Mouse (Mus musculus): ENCODE results near the gene Kntc1.
A peak's percentile ranks its signal among the peaks of the same experiment; 100 is the strongest.

Gene Kntc1

GRCm38 (mm10) chr5:123809156-123809555 lies 59.6 kb downstream of the Kntc1 start:
- DNase-seq, result no peak

DNA sequence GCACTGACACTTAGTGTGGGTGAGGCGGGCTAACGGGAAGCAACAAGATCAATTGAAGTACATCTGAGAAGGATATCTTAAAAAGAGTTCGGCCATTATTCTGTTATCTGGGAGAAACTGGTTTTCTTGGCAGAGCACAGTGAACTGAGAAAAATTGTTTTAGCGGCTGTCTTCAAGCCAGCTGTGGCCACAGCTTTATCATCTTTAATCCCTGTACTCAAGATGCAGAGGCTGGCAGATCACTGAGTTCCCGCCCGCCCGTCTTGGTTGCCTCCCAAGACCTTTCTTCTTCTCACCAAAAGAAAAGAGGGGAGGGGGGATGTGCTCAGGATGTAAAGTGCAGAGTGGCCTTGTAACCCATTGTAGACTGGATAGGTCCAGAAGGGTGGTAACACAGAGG lies 67.4 kb downstream of the Kntc1 start:
- DNase-seq, result no peak

DNA sequence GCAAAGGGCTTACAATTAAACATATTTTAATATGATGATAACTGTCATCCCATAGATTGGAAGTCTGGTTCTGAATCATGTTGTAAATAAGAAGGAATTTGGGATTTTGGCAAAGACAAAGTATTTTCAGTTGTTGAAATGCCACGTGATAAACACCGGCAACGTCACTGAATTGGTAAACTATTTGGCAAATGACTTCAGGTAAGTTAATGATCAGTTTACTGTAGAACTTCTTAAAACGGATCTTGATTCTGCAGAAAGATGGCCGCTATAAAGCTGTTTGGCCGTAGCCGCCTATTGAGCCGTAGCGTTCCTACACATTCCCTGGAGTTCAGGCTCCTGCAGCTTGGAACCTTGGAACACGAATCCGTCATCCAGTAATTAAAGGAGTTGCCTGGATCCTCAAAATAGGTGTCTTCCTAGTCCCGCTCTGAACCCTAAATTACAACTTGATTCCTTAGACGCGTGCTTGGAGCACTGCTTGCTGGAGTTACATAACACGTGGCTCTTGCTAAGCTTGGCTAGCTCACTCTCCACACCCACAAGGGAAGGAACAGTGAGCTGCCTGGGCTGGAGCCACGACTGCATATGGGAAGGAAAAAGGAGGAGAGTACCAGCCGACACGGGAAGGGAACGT lies 69.5 kb downstream of the Kntc1 start:
- no peak for DNase-seq

DNA sequence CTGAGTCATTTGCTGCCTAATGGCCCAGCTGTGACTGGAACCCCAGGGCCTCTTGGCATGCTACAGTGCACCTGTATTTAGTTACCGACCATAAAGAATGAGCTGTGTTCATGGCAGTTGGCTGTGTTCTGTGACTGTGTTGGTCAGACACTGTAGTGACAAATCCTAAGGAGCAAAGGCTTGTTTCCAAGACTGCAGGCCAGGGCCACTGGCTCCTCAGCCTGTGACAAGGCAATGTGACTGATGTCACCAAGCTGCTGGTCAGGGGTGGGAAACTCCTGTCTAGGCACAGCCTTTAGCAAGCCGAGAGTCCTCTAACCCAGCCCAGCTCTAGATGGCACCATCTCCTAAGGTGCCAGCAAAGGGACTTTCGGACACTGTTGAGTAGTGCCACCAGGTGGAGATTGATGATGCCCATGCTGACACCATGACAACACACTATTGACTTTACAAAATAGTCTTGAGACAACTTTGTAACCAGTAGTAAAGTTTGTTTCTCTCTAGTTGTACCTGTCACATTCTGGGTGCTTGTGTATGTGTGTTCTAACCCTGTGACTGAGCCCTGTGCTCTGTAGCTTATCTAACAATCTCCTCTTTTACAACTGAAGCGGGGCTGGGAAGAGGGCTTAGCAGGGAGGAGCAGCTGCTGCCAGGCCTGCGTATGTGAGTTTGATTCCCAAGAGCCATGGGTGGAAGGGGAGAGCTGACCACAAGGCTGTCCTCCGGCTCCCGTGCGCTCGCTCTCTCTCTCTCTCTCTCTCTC lies 71.2 kb downstream of the Kntc1 start:
- no peak for DNase-seq

DNA sequence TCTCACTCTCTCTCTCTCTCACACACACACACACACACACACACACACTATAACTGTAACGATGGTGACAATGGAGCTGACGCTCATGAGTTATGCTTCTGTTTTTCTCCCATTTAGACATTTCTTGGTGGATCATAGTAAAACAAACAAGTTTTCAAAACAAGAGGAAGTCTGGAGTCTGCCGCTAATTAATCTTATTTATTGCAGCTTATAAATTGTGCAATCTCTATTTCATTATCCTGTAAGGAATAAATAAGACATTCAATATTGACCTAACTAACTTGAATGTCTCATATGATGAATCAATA lies 71.7 kb downstream of the Kntc1 start:
- no peak for DNase-seq

DNA sequence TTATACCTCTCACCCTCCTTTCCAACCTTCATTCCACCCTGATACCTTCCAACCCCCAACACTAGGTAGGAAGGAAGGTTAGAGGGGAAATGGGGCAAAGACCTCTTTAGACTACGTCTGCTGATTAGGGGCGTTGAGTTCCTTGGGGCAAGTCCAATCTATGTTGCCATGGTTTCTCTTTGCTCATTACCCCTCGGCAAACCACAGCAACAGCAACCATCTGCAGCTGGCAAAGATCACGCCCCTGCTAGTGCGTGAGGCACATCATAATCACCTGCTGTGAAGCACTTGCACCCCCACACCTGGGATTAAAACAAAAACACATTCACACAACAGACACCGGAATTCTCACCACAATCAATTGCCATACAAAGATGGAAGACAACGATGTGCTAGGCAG lies 73.2 kb downstream of the Kntc1 start:
- DNase-seq, result no peak

- DNase-seq, result peak; percentile 18 to 25
Measured at GRCm38 (mm10) chr5:123827659-123828091, 78.2 kb downstream of the Kntc1 start.

DNA sequence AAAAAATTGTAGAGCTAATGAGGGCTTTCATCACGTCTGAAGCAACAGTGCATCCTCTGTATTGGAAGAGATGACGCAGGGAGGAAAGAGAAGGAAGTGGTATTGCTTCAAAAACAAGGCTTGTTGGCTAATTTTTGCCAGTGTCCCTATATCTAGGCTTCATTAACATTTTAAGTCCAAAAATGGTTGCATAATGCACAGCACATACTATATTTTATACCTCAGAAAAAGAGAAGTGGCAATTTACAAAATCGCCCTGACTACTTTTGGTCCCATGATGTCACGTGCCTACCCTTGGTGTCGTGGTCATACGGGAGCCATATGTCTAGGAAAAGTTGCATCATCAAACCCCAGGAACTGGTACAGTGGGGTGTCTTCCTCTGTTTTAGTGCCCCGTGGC lies 82.8 kb downstream of the Kntc1 start:
- DNase-seq, result no peak

- DNase-seq, result no peak
Measured at GRCm38 (mm10) chr5:123834836-123835235, 85.3 kb downstream of the Kntc1 start.

DNA sequence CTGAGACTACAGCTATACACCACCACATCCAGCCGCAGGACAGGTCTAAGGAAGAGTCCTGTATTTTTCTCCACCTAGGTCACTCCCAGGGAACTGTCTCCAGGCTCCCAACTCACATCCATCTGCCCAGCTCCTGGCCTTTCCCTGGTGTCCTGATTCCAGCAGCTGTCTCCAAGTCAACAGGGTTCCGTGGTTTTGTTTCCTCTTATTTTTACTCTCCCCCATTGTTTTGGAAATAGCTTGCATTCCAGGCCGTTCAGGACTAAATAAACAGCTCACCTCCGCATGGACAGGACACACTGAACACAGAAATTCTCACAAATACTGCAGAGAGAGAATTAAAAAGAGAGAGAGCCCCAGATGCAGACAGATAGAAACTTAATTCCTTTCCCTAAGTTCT lies 87.9 kb downstream of the Kntc1 start:
- no peak for DNase-seq

GRCm38 (mm10) chr5:123842221-123842934 lies 92.9 kb downstream of the Kntc1 start:
- DNase-seq, result no peak

GRCm38 (mm10) chr5:123842935-123843282 lies 93.4 kb downstream of the Kntc1 start:
- no peak for DNase-seq

DNA sequence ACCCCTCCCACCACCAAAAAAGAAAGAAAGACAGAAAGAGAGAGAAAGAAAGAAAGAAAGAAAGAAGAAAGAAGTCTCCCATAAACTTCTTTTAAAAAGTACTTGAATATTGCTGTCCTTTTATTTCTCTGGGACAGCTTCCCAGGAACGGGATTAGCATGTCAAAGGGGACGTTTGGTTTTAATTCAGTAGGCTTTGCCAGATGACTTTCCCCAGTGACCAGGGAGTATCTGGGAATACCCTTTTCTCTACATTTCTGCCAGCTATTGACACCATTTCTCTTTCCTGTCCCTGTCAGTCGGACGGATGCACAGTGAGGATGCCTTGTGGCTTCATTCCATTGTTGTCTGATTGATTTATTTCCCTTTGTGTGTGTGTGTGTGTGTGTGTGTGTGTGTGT lies 94.3 kb downstream of the Kntc1 start:
- no peak for DNase-seq

GRCm38 (mm10) chr5:123844316-123844715 lies 94.8 kb downstream of the Kntc1 start:
- DNase-seq, result no peak

DNA sequence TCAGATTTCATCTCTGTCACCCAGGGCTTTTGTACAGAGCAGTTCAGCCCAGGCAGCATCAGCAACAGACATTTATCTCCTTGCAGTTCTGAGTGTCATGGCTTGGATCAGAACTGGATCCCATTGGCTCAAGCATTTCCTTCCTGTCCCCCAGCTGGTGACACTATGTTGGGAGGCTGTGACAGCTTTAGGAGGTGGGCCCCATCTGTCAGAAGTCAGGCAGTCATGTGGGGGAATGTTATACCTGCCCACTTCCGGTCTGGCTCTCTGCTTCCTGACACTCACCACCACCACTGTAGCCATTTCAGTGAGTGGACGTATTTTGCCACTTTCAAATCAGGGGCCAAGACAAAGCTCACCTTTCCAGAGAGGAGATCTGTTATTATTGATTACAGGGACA lies 101.9 kb downstream of the Kntc1 start:
- DNase-seq, result no peak

- no peak for DNase-seq
Measured at GRCm38 (mm10) chr5:123853877-123854504, 104.5 kb downstream of the Kntc1 start.

DNA sequence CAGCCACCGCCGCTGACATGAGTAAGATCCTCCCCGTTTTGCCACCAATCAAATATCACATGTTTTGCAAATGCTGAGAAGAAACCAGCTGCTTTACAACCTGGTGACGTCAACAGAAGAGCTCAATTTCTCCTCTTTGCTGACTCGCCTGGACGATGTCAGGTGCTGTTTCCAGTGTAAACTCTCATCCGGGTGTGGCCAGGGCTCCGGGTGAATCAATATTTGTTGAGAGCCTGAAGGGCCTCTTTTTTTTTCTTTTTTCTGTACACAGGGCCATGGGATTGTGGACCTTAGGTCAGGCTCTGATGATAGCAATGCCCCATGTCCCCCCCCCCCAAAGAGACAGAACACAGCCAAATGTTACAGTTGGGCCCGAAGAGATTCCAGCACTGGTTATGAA lies 105.0 kb downstream of the Kntc1 start:
- no peak for DNase-seq

DNA sequence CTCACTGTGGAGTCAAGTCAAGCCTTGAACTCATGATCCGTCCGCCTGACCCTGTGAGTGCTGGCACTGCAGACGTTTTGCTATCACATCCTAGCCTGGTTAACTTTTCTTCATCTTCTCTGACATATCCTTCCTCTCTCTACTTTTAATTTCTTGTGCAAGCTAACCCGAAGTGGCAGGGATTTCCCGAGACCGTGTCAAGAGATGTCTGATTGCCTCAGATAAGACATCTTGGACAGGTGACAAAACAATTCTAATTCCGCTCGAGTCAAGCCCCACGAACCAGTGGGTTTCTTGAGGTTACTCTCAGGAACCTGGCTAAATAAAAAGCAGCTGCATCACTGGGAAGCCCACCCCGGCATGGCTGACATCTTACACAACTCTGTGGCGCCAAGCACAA lies 109.3 kb downstream of the Kntc1 start:
- no peak for DNase-seq

DNA sequence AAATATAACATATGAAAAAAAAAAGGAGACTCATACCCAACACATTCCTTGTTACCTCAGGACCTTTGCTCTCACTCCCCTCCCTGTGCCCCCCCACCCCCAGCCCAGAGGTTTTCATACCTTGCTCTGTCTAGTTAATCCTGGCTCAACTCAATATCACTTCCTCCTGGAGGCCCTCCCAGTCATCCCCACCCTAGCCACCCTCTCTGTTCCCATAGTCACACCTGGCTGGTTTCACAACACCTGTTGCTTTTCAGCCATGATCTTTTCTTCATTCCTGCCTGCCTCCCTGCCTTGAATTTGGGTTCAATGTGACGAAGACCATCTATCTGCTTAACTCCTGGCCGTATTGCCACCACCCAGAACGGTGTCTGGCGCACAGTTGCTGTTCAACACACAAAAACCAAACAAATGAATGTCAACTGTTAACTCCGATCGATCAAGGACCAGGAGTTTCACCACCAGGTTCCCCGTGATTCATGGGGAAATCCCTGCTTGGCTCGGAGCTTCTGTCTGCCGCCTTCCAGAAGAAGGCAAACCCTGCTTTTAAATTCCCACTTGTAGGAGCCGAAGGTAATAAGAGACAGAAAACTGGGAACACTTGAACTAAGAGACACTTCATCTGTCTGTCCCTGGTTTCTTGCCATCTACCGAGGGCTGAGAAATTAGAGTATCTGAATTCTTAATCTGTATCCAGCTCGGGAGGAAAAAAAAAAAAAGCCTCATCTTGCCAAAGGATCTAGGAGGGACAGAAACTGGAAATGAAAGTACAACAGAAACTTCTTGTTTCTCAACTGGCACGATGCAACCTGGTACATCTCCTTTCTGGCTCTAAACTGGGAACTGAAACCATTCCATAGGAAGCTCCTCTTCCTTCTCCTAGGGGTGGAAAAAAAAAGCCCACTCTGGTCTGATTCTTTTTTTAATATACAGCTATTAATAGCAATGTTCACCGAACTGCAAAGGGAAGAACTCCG lies 113.1 kb downstream of the Kntc1 start:
- DNase-seq, result no peak

GRCm38 (mm10) chr5:123863934-123864333 lies 114.4 kb downstream of the Kntc1 start:
- no peak for DNase-seq

DNA sequence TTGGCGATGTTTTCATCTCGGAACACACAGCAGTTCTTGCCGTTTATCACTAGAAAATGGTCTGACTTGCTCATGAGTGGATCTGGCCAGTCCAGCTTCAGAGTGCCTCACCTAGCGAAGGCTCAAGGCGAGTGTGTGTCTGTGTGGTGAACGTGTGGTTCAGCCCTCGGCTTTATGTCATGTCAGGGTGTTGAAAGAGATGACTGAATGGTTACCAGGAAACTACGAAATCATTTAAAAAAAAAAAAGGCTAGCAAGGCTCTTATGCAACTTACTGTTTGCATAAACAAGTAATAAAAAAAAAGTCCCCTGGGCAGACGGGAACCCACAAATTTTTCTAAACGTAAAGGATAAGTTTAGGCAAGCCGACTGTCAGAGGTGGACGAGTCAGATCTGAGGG lies 115.8 kb downstream of the Kntc1 start, which contains the start of gene Hcar2:
Hcar2 (minus strand) TSS at position 135 of the 400 bp plus-strand sequence.
- no peak for DNase-seq

- no peak for DNase-seq
Measured at GRCm38 (mm10) chr5:123866457-123866856, 116.9 kb downstream of the Kntc1 start.
